Mouse (Mus musculus) erythroblast, embryonic 14.5 days (primary cell): ENCODE measurements at regions not wholly inside any gene's neighbourhood (a gene's known extent, or its start where the extent isn't known, plus 50 kb on each side); places are given as distances from the start of the nearest gene placed in this dataset.

ENCODE experiments used
- GATA1 ChIP-seq: IDR thresholded peaks from 2 replicates; pipeline ENCODE4 v1.6.1; 2012; ENCODE audit warnings: low read length, inconsistent platforms, mixed read lengths
- TAL1 ChIP-seq: IDR thresholded peaks from 3 replicates; pipeline ENCODE4 v1.6.1; 2012; ENCODE audit warnings: low read length, inconsistent platforms, mixed read lengths

DNA sequence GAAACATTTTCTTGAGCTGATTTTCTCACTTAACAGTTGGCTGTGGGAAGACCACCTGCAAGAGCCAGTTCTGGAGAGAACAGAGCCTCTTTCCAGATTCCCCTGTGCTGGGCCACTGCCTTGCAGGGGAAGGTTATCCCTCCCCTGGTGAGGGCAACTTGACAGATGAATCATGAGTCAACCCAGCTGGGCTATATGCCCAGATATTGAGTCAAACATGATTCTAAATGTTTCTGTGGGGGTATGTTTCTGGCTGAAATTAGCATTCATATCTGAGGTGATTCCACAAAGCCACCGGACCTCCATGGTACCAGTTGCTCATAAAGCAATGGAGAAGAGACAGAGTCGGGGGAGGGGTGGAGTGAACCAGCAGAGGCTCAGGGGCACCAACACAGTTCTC, 97.8 kb upstream of the Zdhhc25 start:
- no peak for TF ChIP-seq GATA1
- TF ChIP-seq TAL1, result no peak
